ENCODE assay signal across 8 mouse cellular contexts in the genomic region with DNA sequence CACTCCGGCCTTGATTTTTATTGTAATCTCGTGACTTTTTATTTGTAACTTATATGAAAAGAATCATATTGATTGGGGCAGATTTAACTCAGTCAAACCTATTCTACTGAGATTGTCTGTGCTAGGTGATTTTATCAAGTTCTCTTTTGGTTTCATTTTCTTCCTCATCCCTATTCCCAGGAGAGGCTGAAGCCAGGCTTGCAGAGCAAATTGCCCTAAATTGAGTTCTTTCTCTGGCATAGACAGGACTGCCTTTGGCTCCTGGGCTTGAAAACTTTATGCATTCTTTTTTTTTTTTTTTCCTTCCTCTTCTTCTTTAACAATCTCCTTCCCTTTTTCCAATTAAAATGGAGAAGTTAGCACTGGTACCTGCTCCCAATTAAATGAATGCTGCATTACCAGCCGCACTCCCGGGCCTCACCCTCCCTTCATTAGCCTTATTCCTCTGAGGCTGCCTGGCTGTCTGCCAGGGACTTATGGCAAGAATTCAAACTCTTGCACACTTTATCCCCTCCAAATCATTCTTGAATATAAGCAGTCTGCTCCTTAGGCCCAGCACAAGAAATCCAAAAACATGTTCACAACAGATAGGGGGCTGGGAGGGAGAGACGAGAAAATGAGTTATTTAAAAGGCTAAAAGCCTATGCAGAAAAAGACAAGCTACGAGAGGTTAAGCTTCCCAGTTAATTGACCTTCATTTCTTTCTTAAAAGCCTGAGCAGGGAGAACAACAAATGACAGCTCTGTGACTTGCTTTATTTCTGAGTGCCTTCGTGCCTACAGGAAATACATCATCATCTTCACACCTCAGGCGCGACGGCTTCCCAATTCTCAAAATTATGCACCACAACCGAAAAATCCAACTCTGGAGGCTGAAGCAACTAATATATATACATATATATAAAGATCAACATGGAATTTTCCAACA.
DNase-seq lines count a peak whose midpoint lies in the region; ATAC-seq lines count a peak whose summit lies in the region.

No protein-coding gene starts in this region.

- peak; percentile 1 for DNase-seq in cerebellum, adult 11 months
- DNase-seq in cerebellum, adult 11-12 months = no peak
- no peak for DNase-seq in neural tube, embryonic 10.5 days (ENCODE audit: extremely low spot score, low spot score)
- peak; percentile 12 to 37 for DNase-seq in frontal cortex, postnatal 14 days (ENCODE audit: low spot score in 2 of 2)
- DNase-seq in left cerebral cortex, postnatal 4 days = peak; percentile 82
- no peak for DNase-seq in thymus, postnatal 14 days

- no peaks in the 10 kb centered on the region for H3K27me3 ChIP-seq in neural tube, embryonic 13.5 days
- H3K27me3 ChIP-seq in stomach, embryonic 14.5 days (ENCODE audit: control insufficient read depth, insufficient read depth, low read length) = no peaks in the 10 kb centered on the region

- no peak overlapping the region for H3K4me2 ChIP-seq in neural tube, embryonic 13.5 days
- H3K4me2 ChIP-seq in stomach, embryonic 14.5 days (replicated peaks; ENCODE audit: low read depth, low read length) = no peak overlapping the region

- no peak overlapping the region for H3K9ac ChIP-seq in neural tube, embryonic 13.5 days
- no peak overlapping the region for H3K9ac ChIP-seq in stomach, embryonic 14.5 days (replicated peaks; ENCODE audit: low read depth, low read length)

- 66% methylated on average over 11 of the region's 11 CpGs for WGBS in neural tube, embryonic 13.5 days
- WGBS in stomach, embryonic 14.5 days = 48% methylated on average over 11 of the region's 11 CpGs

- H3K36me3 ChIP-seq in neural tube, embryonic 13.5 days = no peaks in the 10 kb centered on the region
- no peaks in the 10 kb centered on the region for H3K36me3 ChIP-seq in stomach, embryonic 14.5 days (ENCODE audit: control insufficient read depth, insufficient read depth, low read length)

- H3K27ac ChIP-seq in neural tube, embryonic 13.5 days (replicated peaks) = no peak overlapping the region
- H3K27ac ChIP-seq in stomach, embryonic 14.5 days (ENCODE audit: low read length) = no peak overlapping the region

- peaks cover 13% of the 10 kb centered on the region for H3K4me1 ChIP-seq in neural tube, embryonic 13.5 days (replicated peaks)
- H3K4me1 ChIP-seq in stomach, embryonic 14.5 days (ENCODE audit: control insufficient read depth, insufficient read depth, low read length) = no peaks in the 10 kb centered on the region

- intact Hi-C loops in left cerebral cortex, postnatal 4 days (cut with DNase I) = no loop called here

- ATAC-seq in neural tube, embryonic 13.5 days (ENCODE audit: low read depth) = 0 out of 2 replicates have a peak, but pooled peaks have one; percentile 53
- peak; percentile 53; the same call in 1 of the 2 replicates for ATAC-seq in stomach, embryonic 14.5 days (ENCODE audit: insufficient number of reproducible peaks, insufficient read depth, low FRiP score, low read depth)

- H3K4me3 ChIP-seq in neural tube, embryonic 13.5 days = no peak overlapping the region
- no peak overlapping the region for H3K4me3 ChIP-seq in stomach, embryonic 14.5 days (ENCODE audit: low read depth, low read length)

- no peaks in the 10 kb centered on the region for H3K9me3 ChIP-seq in neural tube, embryonic 13.5 days
- no peaks in the 10 kb centered on the region for H3K9me3 ChIP-seq in stomach, embryonic 14.5 days (ENCODE audit: control insufficient read depth, low read depth, low read length)

Comparison
In these comparisons a context has a peak if more than half of its experiments do, and no peak if none do; other contexts are left out.
1. DNase-seq: peak in cerebellum, adult 11 months (single experiment), frontal cortex, postnatal 14 days (2 of 2) and left cerebral cortex, postnatal 4 days (single experiment); none in cerebellum, adult 11-12 months (single experiment), neural tube, embryonic 10.5 days (single experiment) and thymus, postnatal 14 days (single experiment).